Mouse (Mus musculus) megakaryocyte, embryonic 14.5 days (primary cell): ENCODE results near the gene Agxt.

Experiments used
- FLI1 ChIP-seq: IDR thresholded peaks from 2 replicates; pipeline ENCODE4 v1.6.1; 2012; ENCODE audit warnings: low read length, inconsistent platforms, mixed read lengths
- GATA1 ChIP-seq: IDR thresholded peaks from 3 replicates; pipeline ENCODE4 v1.6.1; 2012; ENCODE audit warnings: mixed read lengths, low read length, inconsistent platforms, borderline replicate concordance

GRCm38 (mm10) chr1:93160501-93161133 is 25.6 kb downstream of the Agxt start, which contains the start of gene 2310007B03Rik:
- TF ChIP-seq GATA1 (no peak), FLI1 (no peak)
